Mouse (Mus musculus) CD4-positive, CD25-positive, alpha-beta regulatory T cell (primary cell): ENCODE measurements around the gene Thoc2. TPM values are rescaled to one million over a fixed set of nuclear protein-coding genes. Genes with fewer than 3 reads are reported as not detected.

Source experiments
- polyA plus RNA-seq: library from polyadenylated mRNA; unstranded; fragments of 100-300 nt; shearing (Covaris generic); gene quantifications from one replicate; pipeline ENCODE4 v1.2.1, GENCODE M21; 2017

Gene Thoc2
- polyA plus RNA-seq: 128 TPM

GRCm38 (mm10) chrX:41920574-41920973, at the start of gene Thoc2:
Gene Thoc2, minus strand, starts transcription at chrX:41920674.

Other genes starting within 250 kb of the Thoc2 start
- gene Xiap, start 139.0 kb upstream of the Thoc2 start, polyA plus RNA-seq: 12.8 TPM
- gene Stag2, start 228.6 kb upstream of the Thoc2 start, polyA plus RNA-seq: 96.6 TPM